Mouse (Mus musculus) gastrocnemius, adult 2 months (tissue): ENCODE results near the gene Serpinb6b. TPM values are rescaled to one million over a fixed set of nuclear protein-coding genes. Genes with fewer than 3 reads are reported as not detected.

Experiments used
- DNase-seq: peaks from one replicate; pipeline ENCODE4 v3.0.0; 2022
- H3K27ac ChIP-seq: fragments of 200-600 bp; 2 replicates; pipeline ENCODE4 v1.8.1; 2022; ENCODE audit warnings: mild to moderate bottlenecking
- H3K4me3 ChIP-seq: fragments of 200-600 bp; 2 replicates; pipeline ENCODE4 v1.8.1; 2022; ENCODE audit warnings: mild to moderate bottlenecking, moderate library complexity
- CTCF ChIP-seq: fragments of 200-600 bp; IDR thresholded peaks from 2 replicates; pipeline ENCODE4 v1.8.1; 2022; ENCODE audit warnings: antibody characterized with exemption, mild to moderate bottlenecking, moderate library complexity
- intact Hi-C: fragments of 180-260 bp; cut with DNase I; formaldehyde crosslinking; loops from one replicate; pipeline ENCODE4 v1.15.1; 2025
- total RNA-seq, 2 experiments: library from RNA; stranded (reverse); gene quantifications; 2 replicates each; pipeline ENCODE4 v1.2.3; 2021

Serpinb6b gene
- total RNA-seq, 2 experiments from 2014 or later: 1.4 to 1.6 TPM

DNA sequence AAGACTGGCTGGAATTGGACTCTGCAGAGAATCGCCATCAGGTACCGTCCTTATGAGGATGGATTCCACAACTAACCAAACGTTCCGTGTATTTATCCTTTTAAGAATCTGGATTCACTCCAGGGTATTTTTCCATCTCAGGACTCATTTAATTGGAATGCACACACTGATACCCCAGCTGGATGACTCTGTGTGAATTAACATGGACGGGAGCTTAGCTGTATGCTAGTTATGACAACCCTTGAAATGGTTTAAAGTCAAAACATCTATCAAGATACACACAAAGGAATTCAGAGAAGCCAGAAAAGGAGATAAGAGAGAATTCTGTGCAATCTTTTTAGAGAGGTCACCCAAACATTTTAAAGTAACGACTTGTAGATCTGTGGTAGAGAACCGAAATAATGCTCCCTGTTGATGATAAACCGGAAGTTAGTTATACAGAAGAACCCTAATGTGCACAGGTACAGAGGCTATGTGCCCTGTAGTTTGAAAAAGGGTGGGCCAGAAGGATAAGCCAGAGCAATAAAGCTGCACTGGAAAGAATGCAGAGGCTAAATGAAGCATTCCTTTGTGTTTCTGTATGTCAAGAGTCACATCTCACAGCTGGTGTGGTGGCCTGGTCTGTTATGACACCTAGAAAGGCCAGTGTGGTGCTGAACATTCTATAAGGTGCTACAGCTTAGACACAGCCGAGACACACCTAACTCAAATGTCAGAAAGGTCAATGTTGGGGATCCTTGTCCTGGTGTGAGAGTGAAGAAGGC is 837 bp upstream of the Serpinb6b start:
- intact Hi-C loops: loop anchor here (5.0 kb wide), 1 partner anchor 42 kb away; no protein-coding TSS in a partner anchor
- no peak for DNase-seq
- no peak overlapping the region for H3K4me3 ChIP-seq
- TF ChIP-seq CTCF: no peak
- H3K27ac ChIP-seq: peak overlapping the region; percentile 81; the same call in 1 of the 2 replicates

DNA sequence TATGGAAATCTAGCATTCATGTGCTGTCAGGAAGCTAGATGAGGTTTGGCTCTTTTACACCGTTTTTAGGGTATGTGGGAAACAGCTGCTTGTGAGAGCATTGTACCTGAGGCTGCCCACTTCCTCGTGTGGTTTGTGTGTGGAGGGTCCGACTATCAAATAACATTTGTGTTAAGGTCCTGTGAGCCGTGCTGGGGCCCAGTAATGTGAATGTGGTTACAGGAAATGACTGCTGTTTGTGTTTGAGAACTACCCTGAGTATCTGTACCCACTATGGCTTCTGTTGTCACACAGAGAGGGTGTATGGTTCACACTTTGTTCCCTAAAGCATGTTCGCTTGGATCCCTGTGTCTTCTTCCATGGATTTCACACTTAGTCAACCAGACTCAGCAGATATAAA is 1.1 kb downstream of the Serpinb6b start:
- DNase-seq: no peak
- H3K27ac ChIP-seq: no peak overlapping the region
- TF ChIP-seq CTCF: no peak
- H3K4me3 ChIP-seq: peak overlapping the region; percentile 75
- intact Hi-C loops: loop anchor here (5.0 kb wide), 1 partner anchor 106 kb away; no protein-coding TSS in a partner anchor

DNA sequence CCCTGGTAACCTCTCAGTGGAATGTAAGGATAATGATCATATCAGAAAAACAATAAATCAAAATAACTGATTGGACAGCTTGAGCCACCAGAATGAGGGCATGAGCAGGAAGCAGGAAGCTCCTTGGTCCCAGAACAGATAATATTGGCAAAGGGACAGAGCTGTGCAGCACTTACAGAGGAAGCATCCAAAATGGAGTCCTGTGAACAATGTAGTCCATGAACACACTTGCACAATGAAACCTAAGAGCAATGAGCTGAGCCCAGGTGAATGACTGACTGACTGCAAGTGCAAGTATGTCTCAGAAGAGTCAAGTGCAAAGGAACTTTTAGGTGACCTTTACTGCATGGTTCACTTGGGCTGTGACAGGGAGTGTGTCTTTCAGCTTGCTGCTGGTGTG is 2.2 kb downstream of the Serpinb6b start:
- DNase-seq: no peak
- Histone ChIP-seq H3K4me3 (no peak overlapping the region), H3K27ac (no peak overlapping the region)
- intact Hi-C loops: loop anchor here (5.0 kb wide), 1 partner anchor 105 kb away; no protein-coding TSS in a partner anchor
- TF ChIP-seq CTCF: no peak

DNA sequence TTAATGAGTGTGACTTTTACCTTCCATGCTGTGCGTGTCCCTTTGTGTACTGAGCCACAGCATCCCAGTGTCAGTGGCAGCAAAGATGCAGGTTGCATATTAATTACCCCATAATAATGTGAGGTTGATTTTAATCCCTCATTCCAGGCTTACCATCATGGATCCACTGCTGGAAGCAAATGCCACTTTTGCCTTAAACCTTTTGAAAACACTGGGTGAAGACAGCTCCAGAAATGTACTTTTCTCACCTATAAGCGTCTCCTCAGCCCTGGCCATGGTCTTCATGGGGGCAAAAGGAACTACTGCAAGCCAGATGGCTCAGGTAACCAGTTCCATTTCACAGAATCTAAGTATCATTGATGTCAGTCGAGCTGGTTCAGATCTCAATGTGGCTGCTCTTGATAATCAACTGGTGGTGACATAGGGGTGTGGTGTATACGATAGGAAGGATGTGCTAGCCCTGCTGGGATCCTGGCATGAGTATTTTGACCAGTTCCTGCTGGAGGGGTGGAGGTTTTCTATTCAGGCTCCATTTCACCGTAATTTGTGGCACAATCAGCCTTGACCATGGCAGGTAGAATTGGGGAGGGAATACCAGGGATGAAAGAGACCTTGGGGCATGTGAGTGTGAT is 3.5 kb downstream of the Serpinb6b start:
- Histone ChIP-seq H3K27ac (no peak overlapping the region), H3K4me3 (no peak overlapping the region)
- TF ChIP-seq CTCF: no peak
- no peak for DNase-seq
- intact Hi-C loops: loop anchor here (5.0 kb wide), 1 partner anchor 104 kb away; no protein-coding TSS in a partner anchor

DNA sequence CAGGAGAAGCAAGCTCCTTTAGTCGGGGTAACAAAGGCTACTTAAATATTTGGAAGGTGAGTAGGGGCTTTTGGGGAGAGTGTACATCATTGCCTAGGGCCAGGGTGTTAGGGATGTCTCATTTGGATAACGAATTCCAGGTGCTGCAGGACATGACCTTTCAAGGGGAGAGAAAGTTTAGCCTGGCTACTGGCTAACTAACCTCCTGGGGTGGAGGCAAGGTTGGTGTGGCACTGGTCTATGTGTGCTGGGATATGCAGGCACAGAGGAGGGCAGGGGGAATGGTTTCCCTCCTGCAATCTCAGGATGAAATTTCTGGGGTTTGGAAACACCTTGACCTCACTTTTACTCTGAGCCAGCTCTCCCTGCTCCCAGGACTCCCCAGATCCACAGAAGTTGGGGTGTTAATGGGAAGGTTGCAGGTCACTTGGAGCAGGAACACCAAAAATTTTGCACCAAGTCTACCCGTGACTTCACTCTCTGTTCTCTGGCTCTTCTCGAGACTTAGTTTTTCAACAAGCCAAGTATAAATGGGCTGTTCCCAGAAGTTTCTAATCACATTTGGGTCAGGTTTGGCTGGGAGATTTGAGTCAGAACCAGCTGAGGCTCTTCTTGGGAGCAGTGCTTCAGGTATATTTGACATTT is 4.1 kb downstream of the Serpinb6b start:
- Histone ChIP-seq H3K27ac (no peak overlapping the region), H3K4me3 (no peak overlapping the region)
- intact Hi-C loops: loop anchor here (5.0 kb wide), 1 partner anchor 103 kb away; no protein-coding TSS in a partner anchor
- no peak for TF ChIP-seq CTCF
- DNase-seq: no peak

DNA sequence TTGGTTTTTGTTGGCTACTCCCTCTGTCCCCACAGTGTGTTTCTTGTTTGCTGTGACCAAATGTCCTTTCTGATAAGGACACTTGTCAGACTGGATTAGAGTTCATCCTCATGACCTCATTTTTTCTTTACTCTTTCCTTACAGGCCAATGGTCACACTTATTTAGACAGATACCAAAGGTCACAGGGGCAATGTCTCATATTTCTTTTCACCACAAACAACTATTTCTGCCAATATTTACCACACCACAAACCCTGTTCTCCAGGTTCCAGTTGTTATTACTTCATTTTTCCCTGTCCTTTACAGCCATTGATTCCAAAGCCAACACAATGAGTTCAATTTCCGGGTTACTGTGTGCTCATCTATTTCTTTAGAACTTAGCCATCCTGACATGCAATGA is 4.6 kb downstream of the Serpinb6b start:
- Histone ChIP-seq H3K4me3 (no peak overlapping the region), H3K27ac (no peak overlapping the region)
- DNase-seq: no peak
- TF ChIP-seq CTCF: no peak
- intact Hi-C loops: loop anchor here (5.0 kb wide), 1 partner anchor 103 kb away; no protein-coding TSS in a partner anchor

DNA sequence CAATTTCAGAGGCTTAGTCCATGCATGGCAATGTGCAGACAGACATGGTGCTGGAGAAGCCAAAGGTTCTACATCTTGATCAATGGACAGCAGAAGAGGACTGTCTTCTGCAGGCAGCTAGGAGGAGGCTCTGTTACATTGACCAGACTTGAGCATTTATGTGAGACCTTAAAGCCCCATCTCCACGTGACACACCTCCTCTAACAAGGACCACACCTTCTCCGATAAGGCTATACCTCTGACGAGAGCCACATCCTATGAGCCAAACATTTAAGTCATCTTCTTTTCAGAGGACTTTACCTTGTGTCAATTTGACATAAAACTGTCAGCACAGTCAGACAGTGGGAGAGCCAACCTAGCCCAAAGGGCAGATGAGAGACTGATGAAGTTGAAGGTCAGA is 5.8 kb downstream of the Serpinb6b start:
- DNase-seq: no peak
- intact Hi-C loops: no loop called here
- no peak for TF ChIP-seq CTCF
- Histone ChIP-seq H3K27ac (no peak overlapping the region), H3K4me3 (no peak overlapping the region)

DNA sequence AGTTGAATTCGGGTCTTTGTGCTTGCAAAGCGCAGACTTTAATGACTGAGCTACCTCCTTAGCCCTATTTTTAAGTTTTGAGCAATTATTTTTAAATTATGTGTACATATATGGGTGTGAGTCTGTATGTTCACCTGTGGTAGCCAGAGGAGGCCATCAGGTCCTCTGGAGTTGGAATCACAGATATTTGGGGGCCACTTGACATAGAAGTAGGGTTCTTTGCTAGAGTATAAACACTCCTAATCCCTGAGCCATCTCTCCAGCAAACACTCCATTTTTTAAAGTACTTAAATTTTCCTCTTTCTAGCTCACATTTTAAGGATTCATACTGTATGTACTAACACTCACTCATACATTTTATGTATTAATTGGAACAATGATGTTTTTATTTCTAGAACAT is 9.3 kb downstream of the Serpinb6b start:
- no peak overlapping the region for H3K4me3 ChIP-seq
- intact Hi-C loops: no loop called here
- DNase-seq: no peak
- no peak for TF ChIP-seq CTCF
- H3K27ac ChIP-seq: no peak overlapping the region

DNA sequence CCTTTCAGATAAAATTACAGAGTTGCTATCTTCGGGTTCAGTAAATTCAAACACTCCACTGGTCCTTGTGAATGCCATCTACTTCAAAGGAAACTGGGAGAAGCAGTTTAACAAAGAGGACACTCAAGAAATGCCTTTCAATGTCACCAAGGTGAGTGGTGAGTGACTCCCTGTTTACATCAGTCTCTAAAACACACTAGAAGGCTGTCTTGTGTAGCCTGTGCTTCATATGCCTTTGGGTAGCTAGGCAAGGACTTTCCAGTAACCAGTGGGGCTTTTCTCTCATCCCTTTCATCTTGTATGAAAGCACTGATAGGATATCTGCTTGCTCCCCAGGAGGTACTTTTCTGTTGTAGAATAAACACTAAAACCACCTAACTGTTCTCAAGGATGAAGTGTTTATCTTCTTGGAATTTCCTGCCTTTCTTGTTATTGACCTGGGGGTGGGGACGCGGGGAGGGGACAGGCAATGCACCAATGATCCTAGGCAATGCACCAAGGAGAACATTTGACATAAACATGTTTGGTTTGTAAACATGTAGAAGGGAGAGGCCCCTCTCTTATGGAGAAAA is 10.0 kb downstream of the Serpinb6b start:
- Histone ChIP-seq H3K4me3 (no peak overlapping the region), H3K27ac (no peak overlapping the region)
- intact Hi-C loops: no loop called here
- DNase-seq: no peak
- TF ChIP-seq CTCF: no peak

DNA sequence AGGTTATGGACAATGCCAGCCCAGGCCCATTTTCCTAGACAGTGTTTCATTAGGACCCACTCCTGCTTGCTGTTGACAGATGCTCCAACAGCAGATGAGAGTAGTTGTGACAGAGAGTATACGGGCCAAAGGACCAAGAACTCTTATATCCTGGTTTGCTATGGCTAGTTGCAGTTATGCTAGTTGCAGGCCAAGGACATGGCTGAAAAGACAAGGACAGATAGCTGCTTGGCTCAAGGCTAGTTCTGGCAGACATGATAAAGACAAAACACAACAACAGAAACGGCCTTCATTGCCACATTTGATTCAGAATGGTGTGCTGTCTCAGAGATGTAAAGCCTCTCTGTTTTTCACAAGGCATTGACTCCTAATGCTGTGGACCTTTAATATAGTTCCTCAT is 10.7 kb downstream of the Serpinb6b start:
- intact Hi-C loops: no loop called here
- no peak for TF ChIP-seq CTCF
- no peak for DNase-seq
- Histone ChIP-seq H3K4me3 (no peak overlapping the region), H3K27ac (no peak overlapping the region)

DNA sequence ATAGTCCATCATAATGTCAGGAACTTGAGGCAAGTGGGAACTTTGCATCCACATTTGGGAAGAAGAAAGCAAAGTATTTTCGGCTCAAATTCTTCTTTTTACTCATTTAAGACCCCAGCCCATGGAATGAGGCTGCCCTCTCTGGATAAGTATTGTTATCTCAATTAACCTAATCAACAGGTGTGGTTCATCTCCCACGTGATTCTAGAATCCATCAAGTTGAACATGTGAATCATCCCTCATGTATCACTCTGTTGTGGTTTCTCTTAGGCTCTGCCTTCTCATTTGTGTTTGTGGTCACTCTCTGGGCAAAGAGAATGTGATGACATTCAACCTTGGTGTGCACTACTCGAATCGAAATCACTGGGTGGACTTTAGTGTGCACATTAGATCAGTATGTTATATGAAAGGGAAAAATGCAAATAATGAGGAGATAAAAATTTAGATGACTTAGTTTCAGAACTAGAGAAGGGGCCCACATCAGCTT is 17.6 kb downstream of the Serpinb6b start:
- intact Hi-C loops: no loop called here
- no peak for DNase-seq
- no peak overlapping the region for H3K27ac ChIP-seq
- TF ChIP-seq CTCF: no peak
- H3K4me3 ChIP-seq: no peak overlapping the region

DNA sequence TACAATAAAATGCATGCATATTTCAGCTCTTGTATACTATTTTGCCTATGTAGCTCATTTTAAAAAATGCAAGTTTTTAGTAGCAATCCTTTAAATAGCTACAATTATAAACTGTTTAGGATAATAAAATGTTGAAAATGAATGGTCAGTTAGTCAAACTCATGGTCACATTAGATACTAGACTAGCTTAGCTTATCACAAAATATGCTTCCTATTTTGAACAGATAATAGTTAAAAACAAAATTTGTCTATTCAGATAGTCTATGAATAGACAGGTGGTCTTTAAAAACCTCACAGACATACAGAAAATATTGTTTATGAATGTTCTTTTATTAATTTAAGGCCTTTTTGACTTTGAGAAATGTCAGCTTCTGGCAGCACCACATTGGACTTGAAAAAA is 21.2 kb downstream of the Serpinb6b start:
- intact Hi-C loops: no loop called here
- no peak for TF ChIP-seq CTCF
- H3K4me3 ChIP-seq: no peak overlapping the region
- DNase-seq: no peak
- no peak overlapping the region for H3K27ac ChIP-seq
